Mouse (Mus musculus) T-helper 2 cell (primary cell): Measurements from ENCODE around the gene Mfsd9.
"Not testable (repeated sequence)": the region's sequence is repeated elsewhere in the genome, so short reads cannot be mapped to it uniquely, and the experiment has no call there.

ENCODE experiments used
- in situ Hi-C: fragments of 300-600 bp; cut with MboI, MseI; formaldehyde crosslinking; loops from one replicate; pipeline ENCODE4 v1.15.1; 2025; ENCODE audit warnings: high pct_unique_total_duplicates

Gene Mfsd9

GRCm38 (mm10) chr1:40783450-40783849, 7.0 kb downstream of the Mfsd9 start:
- in situ Hi-C loops = loop anchor here (5.0 kb wide), 1 partner anchor 99 kb away; no protein-coding TSS in a partner anchor

DNA sequence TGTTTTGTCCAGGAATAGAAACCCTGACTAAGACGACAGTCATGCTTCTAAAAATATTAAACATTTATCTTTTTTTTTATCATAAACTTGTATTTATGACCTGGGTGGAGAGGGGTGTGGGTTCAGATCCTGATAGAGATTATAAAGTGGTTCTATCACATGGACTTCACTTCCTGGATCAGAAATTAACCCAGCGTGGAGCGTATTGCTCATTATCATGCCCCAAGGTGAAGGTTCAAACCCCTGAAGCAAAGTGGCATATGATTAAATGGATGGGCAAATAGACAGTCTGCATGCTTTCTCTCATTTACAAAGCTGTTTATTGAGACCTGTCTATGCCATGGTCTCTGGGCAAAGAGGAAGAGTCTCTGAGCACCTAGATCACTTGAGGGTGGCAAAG, 13.7 kb downstream of the Mfsd9 start:
- in situ Hi-C loops = no loop called here

DNA sequence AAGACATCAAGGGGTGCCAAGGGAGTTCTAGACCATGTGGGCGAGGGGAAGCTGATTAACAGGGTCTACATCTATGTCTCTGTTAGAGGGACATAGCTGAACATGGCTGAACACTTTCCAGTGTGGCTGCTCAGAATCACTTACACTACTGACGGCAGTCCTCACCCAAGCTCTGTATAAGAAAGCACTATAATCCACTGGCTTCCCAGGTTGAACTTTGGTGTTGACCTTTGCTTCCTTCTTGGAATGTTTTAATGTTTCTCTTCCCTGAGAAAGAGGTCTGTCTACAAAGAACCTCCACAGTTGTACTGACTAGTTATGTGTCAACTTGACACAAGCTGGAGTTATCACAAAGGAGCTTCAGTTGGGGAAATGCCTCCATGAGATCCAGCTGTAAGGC, 14.4 kb downstream of the Mfsd9 start:
- in situ Hi-C loops = no loop called here

DNA sequence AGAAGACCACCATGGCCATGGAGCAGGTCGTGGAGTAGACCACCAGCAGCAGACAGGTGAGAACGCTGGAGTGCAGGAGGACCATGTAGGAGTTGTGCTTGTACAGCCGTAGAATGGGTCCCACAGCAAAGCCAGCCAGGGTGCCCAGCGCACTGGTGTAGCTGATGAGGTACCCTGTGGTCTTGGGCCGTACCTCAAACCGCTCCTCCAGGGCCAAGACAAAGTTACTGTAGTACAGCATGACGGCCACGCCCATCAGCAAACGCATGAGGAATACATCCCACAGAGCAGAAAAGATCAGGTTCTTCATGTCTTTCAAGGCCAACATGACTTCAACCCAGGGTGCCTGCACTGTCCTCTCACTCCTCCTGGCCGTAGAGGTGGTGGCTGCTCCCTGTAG, 16.4 kb downstream of the Mfsd9 start:
- in situ Hi-C loops = no loop called here

DNA sequence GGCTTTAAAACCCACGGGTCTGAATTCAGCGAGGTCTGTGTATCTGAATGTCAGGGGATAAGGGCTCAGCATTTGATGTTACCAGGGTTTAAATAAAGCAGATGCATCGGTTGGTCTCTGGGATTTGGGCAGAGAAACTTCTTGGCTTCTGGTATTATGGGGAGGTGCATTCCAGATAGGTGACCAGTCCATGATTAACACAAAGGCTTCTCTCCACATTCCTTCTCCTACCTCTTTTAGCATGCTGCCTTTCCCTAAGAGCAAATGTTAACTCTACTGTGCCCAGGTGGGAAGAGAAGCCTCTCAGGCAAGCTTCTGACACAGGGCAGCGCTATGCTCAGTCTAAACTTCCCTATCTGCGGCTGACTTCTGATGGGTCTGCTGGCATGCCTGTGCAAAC, 17.3 kb downstream of the Mfsd9 start:
- in situ Hi-C loops = no loop called here

GRCm38 (mm10) chr1:40771196-40771970, 19.1 kb downstream of the Mfsd9 start:
- in situ Hi-C loops = no loop called here

GRCm38 (mm10) chr1:40769331-40769894, 21.1 kb downstream of the Mfsd9 start:
- in situ Hi-C loops = loop anchor here (10.0 kb wide), 1 partner anchor 195 kb away; no protein-coding TSS in a partner anchor

- in situ Hi-C loops = loop anchor here (10.0 kb wide), 1 partner anchor 194 kb away; no protein-coding TSS in a partner anchor
Measured at GRCm38 (mm10) chr1:40768606-40769005, 21.9 kb downstream of the Mfsd9 start.

DNA sequence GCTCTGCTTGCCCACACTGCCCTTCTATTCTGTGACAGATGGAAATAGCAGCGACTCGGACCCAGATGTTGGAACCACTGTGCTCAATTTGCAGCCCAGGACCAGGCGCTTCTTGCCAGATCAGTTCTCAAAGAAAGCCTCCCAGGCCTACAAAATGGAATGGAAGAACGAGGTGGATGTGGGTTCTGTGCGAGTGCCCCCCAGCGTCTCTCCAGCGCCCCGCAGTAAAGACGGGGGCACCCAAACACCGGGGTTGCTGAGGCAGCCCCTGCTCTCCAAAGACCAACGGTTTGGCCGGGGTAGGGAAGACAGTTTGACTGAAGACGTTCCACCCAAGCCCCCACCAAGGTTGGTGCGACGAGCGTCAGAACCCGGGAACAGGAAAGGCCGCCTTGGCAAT, 22.9 kb downstream of the Mfsd9 start:
- in situ Hi-C loops = loop anchor here (10.0 kb wide), 1 partner anchor 193 kb away; no protein-coding TSS in a partner anchor

DNA sequence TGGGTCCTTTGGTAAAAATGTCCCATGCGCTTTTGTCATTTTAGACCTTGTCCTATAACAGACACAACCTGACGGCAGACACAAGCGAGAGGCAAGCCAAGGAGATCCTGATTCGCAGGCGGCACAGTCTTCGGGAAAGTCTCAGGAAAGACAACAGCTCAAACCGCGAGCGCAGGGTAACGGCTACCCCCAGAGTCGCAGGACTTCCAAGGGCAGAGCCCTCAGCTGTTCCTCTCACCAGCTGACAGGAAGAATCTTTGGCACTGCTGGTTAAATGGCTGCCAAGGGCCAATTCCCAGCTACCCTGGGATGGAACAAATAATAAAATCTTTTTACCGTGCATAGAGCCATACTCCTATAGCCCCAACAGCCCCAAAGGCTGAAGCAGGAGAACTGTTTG, 25.0 kb downstream of the Mfsd9 start:
- in situ Hi-C loops = loop anchor here (10.0 kb wide), 1 partner anchor 191 kb away; no protein-coding TSS in a partner anchor

GRCm38 (mm10) chr1:40764701-40765275, 25.7 kb downstream of the Mfsd9 start:
- in situ Hi-C loops = loop anchor here (10.0 kb wide), 1 partner anchor 190 kb away; no protein-coding TSS in a partner anchor

- in situ Hi-C loops = loop anchor here (10.0 kb wide), 1 partner anchor 189 kb away; no protein-coding TSS in a partner anchor
Measured at GRCm38 (mm10) chr1:40764042-40764441, 26.4 kb downstream of the Mfsd9 start.

GRCm38 (mm10) chr1:40759751-40760445, 30.6 kb downstream of the Mfsd9 start:
- in situ Hi-C loops = loop anchor here (10.0 kb wide), 1 partner anchor 185 kb away; no protein-coding TSS in a partner anchor

GRCm38 (mm10) chr1:40746089-40746488, 44.4 kb downstream of the Mfsd9 start:
- in situ Hi-C loops = no loop called here

DNA sequence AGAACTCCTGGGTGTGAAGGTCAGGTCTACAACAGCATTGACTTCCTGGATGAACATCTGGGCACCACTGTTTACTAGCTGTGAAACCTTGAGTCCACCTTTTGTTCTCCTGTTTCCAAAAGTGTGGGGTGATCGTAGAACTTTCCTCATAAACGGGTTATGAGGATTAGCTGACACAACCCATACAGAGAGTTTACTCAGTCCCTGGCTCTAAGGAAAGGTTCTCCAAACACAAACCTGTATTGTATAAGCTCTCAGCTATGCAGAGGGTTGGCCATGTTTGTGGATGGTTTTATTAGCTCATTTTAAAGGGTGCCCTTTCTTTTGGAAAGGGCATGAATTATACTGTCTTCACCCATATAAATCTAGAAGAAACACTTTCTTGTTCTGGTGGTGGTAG, 49.7 kb downstream of the Mfsd9 start:
- in situ Hi-C loops = no loop called here

GRCm38 (mm10) chr1:40738246-40738645, 52.2 kb downstream of the Mfsd9 start:
- in situ Hi-C loops = not testable (repeated sequence)

DNA sequence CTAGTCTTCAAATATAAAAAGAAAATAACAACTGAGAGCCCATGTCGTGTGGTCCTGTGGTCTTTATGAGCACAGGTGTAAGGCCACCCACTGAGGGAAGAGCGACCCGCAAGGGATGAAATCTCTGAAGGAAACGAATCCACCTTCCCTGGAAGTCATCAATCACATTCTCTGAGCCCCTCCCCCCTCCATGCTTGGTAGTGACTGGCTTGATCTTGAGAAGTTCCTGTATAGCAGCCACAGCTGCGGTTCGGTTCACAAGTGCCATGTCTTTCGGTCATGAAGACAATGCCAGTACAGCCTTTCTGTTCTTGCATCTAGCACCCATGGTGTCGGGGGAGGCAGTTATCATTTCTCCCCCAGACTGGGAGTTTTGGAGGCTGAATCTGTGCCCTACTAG, 52.8 kb downstream of the Mfsd9 start:
- in situ Hi-C loops = no loop called here

DNA sequence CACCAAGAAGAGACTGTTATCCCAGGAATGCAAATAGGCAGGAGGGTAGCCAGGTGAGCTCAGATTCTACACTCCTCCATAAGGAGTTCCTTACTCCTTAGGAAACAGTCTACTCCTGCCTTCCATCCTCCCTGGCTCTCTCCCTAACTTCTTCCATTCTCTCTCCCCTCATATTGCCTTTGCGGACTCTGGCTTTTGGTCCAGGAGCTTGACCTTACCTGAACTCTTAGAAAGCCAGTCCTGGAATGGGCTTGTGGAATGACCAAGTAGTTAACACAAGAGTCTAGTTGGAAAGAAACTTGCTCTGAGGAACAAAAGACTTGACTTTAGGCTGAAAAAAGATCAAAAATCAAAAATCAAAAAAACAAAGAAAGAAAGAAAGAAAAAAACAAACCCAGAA, 61.9 kb downstream of the Mfsd9 start:
- in situ Hi-C loops = no loop called here

DNA sequence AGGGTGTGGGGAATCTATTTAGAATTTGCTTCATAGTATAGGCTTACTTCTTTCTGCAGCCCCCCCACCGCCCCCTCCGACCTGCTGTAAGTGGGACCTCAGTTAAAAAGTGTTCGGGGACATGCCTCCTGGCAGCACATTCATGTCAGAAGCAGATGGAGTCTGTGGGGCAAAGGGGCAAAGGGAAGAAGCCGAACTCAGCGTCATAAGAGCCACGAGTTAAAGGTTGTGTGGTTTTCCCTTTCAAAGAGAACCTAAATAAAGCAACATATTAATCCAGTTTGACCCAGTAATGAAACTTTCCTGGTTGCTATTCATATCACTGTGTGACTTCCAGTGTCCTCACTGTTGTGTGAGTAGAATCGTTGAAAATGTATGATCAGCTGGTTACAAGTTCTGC, 63.1 kb downstream of the Mfsd9 start:
- in situ Hi-C loops = no loop called here

- in situ Hi-C loops = no loop called here
Measured at GRCm38 (mm10) chr1:40726051-40726450, 64.4 kb downstream of the Mfsd9 start.
